Mouse (Mus musculus) lung, embryonic 15.5 days (tissue): ENCODE measurements around the gene Ugt2a2. TPM values are rescaled to one million over a fixed set of nuclear protein-coding genes. Genes with fewer than 3 reads are reported as not detected.
"Not testable (repeated sequence)": the region's sequence is repeated elsewhere in the genome, so short reads cannot be mapped to it uniquely, and the experiment has no call there.

Experiments
- ATAC-seq: fragments of 200-750 bp; cut with Nextera tagmentation; 2 replicates; pipeline ENCODE4 v1.8.0; 2017; ENCODE audit warnings: moderate number of reproducible peaks, borderline replicate concordance; ENCODE audit not compliant: low FRiP score, low TSS enrichment; ENCODE audit errors: extremely low read depth
- H3K27ac ChIP-seq: fragments of 300-500 bp; sonication (generic); 2 replicates; pipeline ENCODE4 v1.5.1; 2015; ENCODE audit warnings: moderate library complexity, mild to moderate bottlenecking, inconsistent platforms
- H3K27me3 ChIP-seq: fragments of 300-500 bp; sonication (generic); 2 replicates; pipeline ENCODE4 v1.6.1; 2015; ENCODE audit warnings: inconsistent platforms
- H3K36me3 ChIP-seq: fragments of 300-500 bp; sonication (generic); 2 replicates; pipeline ENCODE4 v1.6.1; 2015; ENCODE audit warnings: inconsistent platforms
- H3K4me1 ChIP-seq: fragments of 300-500 bp; sonication (generic); 2 replicates; pipeline ENCODE4 v1.6.1; 2015; ENCODE audit warnings: inconsistent platforms
- H3K4me2 ChIP-seq: fragments of 300-500 bp; sonication (generic); 2 replicates; pipeline ENCODE4 v1.6.1; 2015; ENCODE audit warnings: inconsistent platforms, mild to moderate bottlenecking, moderate library complexity
- H3K4me3 ChIP-seq: fragments of 300-500 bp; sonication (generic); 2 replicates; pipeline ENCODE4 v1.5.1; 2015; ENCODE audit warnings: mild to moderate bottlenecking, inconsistent platforms
- H3K9ac ChIP-seq: fragments of 300-500 bp; sonication (generic); 2 replicates; pipeline ENCODE4 v1.6.1; 2015; ENCODE audit warnings: inconsistent platforms
- H3K9me3 ChIP-seq: fragments of 300-500 bp; sonication (generic); 2 replicates; pipeline ENCODE4 v1.6.1; 2016; ENCODE audit warnings: inconsistent platforms
- WGBS: fragments of 180-500 bp; shearing (Covaris S2); methylation state at CpG from one replicate; pipeline ENCODE4 v1.1.7; 2015; 5-methylcytosine and 5-hydroxymethylcytosine counted together
- polyA plus RNA-seq: library from polyadenylated mRNA; unstranded; fragments of >200 nt; fragmentation: Nextera tagmentation; extraction: Ambion mirVana; gene quantifications from 2 replicates; pipeline ENCODE4 v1.2.1, GENCODE M21; 2015

Gene Ugt2a2
- polyA plus RNA-seq, 1 experiment from 2014 or later, result not detected

DNA sequence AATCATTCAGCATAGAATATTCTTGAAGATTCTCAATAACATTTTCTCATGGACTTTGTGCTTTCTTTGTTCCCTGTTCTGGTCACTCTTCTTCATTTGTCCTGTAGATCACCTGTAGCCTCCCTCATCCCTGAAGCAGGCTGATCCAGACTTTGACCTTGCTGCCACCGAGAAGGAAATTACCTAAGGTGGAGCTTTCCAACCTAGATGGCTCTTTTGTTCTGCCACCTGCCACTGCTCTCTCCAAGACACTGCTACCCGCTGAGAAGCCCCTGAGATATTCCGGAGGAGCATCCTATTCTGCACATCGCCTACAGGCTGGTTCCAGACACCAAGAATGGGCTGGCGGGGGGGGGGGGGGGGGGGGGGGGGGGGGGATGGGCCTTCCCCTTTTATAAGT, 29.5 kb downstream of the Ugt2a2 start:
- not testable (repeated sequence) for ATAC-seq, H3K4me3 ChIP-seq, H3K4me1 ChIP-seq, H3K9me3 ChIP-seq, H3K36me3 ChIP-seq, H3K27ac ChIP-seq, H3K4me2 ChIP-seq, H3K9ac ChIP-seq, H3K27me3 ChIP-seq
- 77% methylated on average over 2 of the region's 5 CpGs for WGBS

DNA sequence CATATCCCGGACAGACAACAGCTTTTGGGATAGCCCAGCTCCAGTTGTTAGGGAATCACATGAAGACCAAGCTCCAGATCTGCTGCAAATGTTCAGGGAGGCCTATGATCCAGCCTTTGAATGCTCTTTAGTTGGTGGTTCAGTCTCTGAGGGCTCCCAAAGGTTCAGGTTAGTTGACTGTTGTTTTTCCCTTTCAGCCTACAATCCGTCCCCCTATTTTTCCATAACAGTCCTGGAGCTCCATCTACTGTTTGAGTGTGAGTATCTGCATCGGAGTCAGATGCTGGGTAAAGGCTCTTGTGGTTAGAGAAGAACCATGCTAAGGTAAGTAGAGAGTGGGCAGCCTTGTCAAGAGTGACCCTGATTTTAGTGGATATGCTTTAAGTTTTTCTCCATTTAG, 45.8 kb downstream of the Ugt2a2 start:
- ATAC-seq, result no peak; the same call in 1 of the 2 replicates
- Histone ChIP-seq H3K4me1 (no peaks in the 10 kb centered on the region), H3K27ac (no peak overlapping the region), H3K9ac (no peak overlapping the region), H3K9me3 (no peaks in the 10 kb centered on the region), H3K27me3 (no peaks in the 10 kb centered on the region), H3K4me3 (no peak overlapping the region), H3K36me3 (no peaks in the 10 kb centered on the region), H3K4me2 (no peak overlapping the region)
- WGBS, result 35% methylated on average over 3 of the region's 3 CpGs

DNA sequence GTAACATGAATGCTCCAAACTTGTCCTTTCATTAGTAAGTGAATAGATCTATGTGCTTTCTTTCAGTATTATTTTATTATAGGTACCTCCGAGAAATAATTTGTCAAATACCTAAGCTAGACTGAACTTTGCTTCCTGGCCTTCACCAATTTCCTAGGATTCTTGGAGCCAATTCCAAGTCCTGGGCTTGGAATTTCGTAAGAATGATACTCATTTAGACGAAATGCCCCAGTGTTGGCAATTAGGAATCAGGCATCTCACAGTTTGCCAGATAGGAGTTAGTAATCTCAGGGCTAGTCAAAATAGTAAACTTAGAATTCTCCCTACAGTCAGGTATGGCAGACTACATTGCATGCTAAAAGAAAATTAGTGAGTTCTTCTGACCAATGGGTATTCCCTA, 56.4 kb downstream of the Ugt2a2 start:
- no peak for ATAC-seq

GRCm38 (mm10) chr5:87424041-87424440, 58.0 kb downstream of the Ugt2a2 start, which contains the start of gene Ugt2b38:
TSS of gene Ugt2b38 (minus strand) at chr5:87424203.
- H3K4me1 ChIP-seq, H3K36me3 ChIP-seq, H3K9me3 ChIP-seq, H3K9ac ChIP-seq, H3K27me3 ChIP-seq, H3K27ac ChIP-seq, H3K4me2 ChIP-seq, H3K4me3 ChIP-seq, ATAC-seq: not testable (repeated sequence)
- WGBS, result 86% methylated on average over 2 of the region's 2 CpGs

More for the DNA sequence above, 56.4 kb downstream of the Ugt2a2 start:
- H3K27ac ChIP-seq, result no peak overlapping the region
- no peaks in the 10 kb centered on the region for H3K36me3 ChIP-seq
- no peak overlapping the region for H3K4me3 ChIP-seq
- H3K4me1 ChIP-seq, result no peaks in the 10 kb centered on the region
- H3K9me3 ChIP-seq, result no peaks in the 10 kb centered on the region
- H3K27me3 ChIP-seq, result no peaks in the 10 kb centered on the region
- no peak overlapping the region for H3K4me2 ChIP-seq
- no peak overlapping the region for H3K9ac ChIP-seq
- WGBS, result 71% methylated on average over 3 of the region's 3 CpGs

Other genes with a start within 250 kb of the Ugt2a2 start
- 0.12 TPM in 1 of 2 replicates, not detected in the other for gene Ugt2b37, start 227.5 kb downstream of the Ugt2a2 start, polyA plus RNA-seq
- gene Ugt2a3, start 145.1 kb downstream of the Ugt2a2 start, polyA plus RNA-seq, result not detected in 2 replicates
- gene Ugt2b38, start 58.1 kb downstream of the Ugt2a2 start, polyA plus RNA-seq, result not detected in 2 replicates
- gene Gm43638, start 4.5 kb upstream of the Ugt2a2 start, polyA plus RNA-seq, result not detected in 2 replicates
- not detected in 2 replicates for gene Ugt2a1, start 8.6 kb upstream of the Ugt2a2 start, polyA plus RNA-seq
- not detected in 2 replicates for gene Sult1b1, start 55.9 kb upstream of the Ugt2a2 start, polyA plus RNA-seq
- gene Sult1d1, start 86.8 kb upstream of the Ugt2a2 start, polyA plus RNA-seq, result 0.10 and 0.24 TPM in 2 replicates
- not detected in 2 replicates for gene Sult1e1, start 109.3 kb upstream of the Ugt2a2 start, polyA plus RNA-seq
- not detected in 2 replicates for gene Csn1s1, start 183.9 kb upstream of the Ugt2a2 start, polyA plus RNA-seq
- 0.40 TPM in 1 of 2 replicates, not detected in the other for gene Csn2, start 217.4 kb upstream of the Ugt2a2 start, polyA plus RNA-seq